Mouse (Mus musculus) cerebellum, adult 2 months (tissue): Measurements from ENCODE around the gene Skap2.

ENCODE experiments used
- CTCF ChIP-seq: fragments of 200-500 bp; IDR thresholded peaks from 2 replicates; pipeline ENCODE4 v1.5.1; 2011; ENCODE audit warnings: low read depth, mild to moderate bottlenecking, control low read depth, low read length, moderate library complexity, borderline replicate concordance; ENCODE audit not compliant: insufficient read depth
- POLR2A ChIP-seq: fragments of 200-500 bp; IDR thresholded peaks from 2 replicates; pipeline ENCODE4 v1.6.1; 2011; ENCODE audit warnings: low read length, control low read depth, borderline replicate concordance; ENCODE audit not compliant: insufficient read depth

GRCm38 (mm10) chr6:51894717-51895116 is 117.6 kb downstream of the Skap2 start:
- TF ChIP-seq POLR2A, result no peak
- no peak for TF ChIP-seq CTCF
